Mouse (Mus musculus): ENCODE results near the gene Fam216a. TPM values are rescaled to one million over a fixed set of nuclear protein-coding genes. Genes with fewer than 3 reads are reported as not detected.

Fam216a gene
- total and polyA plus RNA-seq, 3 experiments, result 68.9 to 100 TPM; not detected in 1

DNA sequence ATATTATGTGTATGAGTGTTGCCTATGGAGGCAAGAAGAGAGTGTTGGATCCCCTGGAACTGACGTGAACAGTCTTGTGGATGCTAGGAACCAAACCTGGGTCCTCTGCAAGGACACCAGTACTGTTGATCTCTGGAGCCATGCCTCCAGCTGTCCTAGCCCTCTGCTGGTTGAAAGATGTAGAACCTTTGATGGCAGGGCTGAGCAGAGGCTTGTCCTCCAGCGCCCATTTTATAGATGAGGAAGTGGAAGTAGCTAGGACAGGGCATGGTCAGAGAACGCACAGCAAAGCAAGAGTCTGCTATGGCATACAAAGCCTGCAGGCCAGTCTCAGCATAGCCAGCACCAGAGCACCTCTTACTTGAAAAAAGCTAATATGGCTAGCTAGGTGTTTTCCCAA lies 54.1 kb downstream of the Fam216a start:
- H3K79me2 ChIP-seq (ENCODE audit: control insufficient read depth, insufficient read depth, low read length, poor library complexity), result no peaks in the 10 kb centered on the region
- peaks cover 5 to 8% of the 10 kb centered on the region in 2 experiments; a peak in 3 of 4 replicates for H3K36me3 ChIP-seq (ENCODE audit: control insufficient read depth in 1 of 2, insufficient read depth in 2 of 2, low read length in 2 of 2)
- no peaks in the 10 kb centered on the region for H3K9me3 ChIP-seq (replicated peaks; ENCODE audit: insufficient read depth, low read length)
- TF ChIP-seq USF1 (IDR thresholded peaks at IDR 0.05; ENCODE audit: low read depth, low read length), result no peak
- TF ChIP-seq MYC (IDR thresholded peaks at IDR 0.05; ENCODE audit: low read depth, low read length), result 0 out of 2 replicates have a peak, but pooled peaks have one; percentile 17
- no peak for TF ChIP-seq E2F4 (IDR thresholded peaks at IDR 0.05; ENCODE audit: borderline replicate concordance, low read depth, low read length)
- peak; percentile 14 to 49 (median 34); a peak in 3 of 6 replicates for TF ChIP-seq CTCF (IDR thresholded peaks at IDR 0.05 in 2 of 3, conservative IDR thresholded peaks at IDR 0.05 in 1 of 3; ENCODE audit: control insufficient read depth in 1 of 3, insufficient read depth in 1 of 3, low read depth in 2 of 3, low read length in 3 of 3, poor library complexity in 1 of 3, severe bottlenecking in 1 of 3)
- peak; percentile 53 for TF ChIP-seq SMC3 (IDR thresholded peaks at IDR 0.05; ENCODE audit: low read depth, low read length)
- TF ChIP-seq RAD21 (IDR thresholded peaks at IDR 0.05; ENCODE audit: low read depth, low read length), result peak; percentile 11; the same call in 1 of the 2 replicates
- DNase-seq (ENCODE audit: low read depth, low spot score), result peak; percentile 59
- no peak overlapping the region for H3K4me3 ChIP-seq (ENCODE audit: control insufficient read depth in 1 of 2, insufficient read depth in 1 of 2, low read depth in 2 of 2, low read length in 2 of 2)
- no peak overlapping the region for H3K9ac ChIP-seq (ENCODE audit: control insufficient read depth, low read depth, low read length, poor library complexity, severe bottlenecking)
- H3K27ac ChIP-seq (ENCODE audit: control insufficient read depth, low read depth, low read length), result no peak overlapping the region
- H3K4me1 ChIP-seq (ENCODE audit: control insufficient read depth in 1 of 2, insufficient read depth in 2 of 2, low read length in 2 of 2), result peaks cover 0 to 7% of the 10 kb centered on the region in 2 experiments; a peak in 2 of 4 replicates
- H3K27me3 ChIP-seq (ENCODE audit: control insufficient read depth in 1 of 2, insufficient read depth in 2 of 2, low read length in 2 of 2), result no peaks in the 10 kb centered on the region

DNA sequence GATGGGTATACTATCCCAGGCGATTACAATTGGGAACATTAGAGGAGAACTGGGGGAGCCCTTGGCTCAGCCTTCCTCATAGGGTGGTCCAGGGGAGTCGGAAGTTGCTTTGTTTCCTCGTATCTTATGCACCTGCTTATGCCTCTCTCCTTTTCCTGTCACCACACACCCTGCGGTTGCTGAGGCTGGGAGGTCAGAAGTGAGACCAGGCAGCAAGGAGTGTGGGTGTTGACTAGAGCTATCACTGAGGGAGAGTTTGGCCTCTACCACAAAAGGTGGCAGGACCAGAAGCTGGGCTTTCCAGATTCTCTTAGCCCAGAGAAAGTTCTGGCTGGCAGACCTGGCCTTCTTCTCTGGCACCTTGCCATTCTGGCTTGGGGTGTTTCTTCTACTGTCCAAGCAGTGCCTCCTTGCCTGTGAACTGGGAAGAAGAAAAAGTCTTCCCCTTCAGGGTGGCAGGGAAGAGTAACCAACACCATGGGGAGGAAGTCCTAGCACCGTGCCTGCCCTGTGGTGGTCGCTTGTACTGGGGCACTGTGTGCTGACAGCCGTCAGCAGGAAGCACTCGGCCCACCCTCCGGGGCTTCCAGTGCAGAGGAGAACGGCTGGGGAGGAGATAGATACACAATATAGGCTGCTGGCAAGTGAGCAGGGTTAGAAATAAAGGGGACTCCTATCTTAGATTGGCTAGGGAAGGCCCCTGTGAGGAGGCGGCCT lies 54.7 kb downstream of the Fam216a start:
- Histone ChIP-seq H3K36me3 (ENCODE audit: control insufficient read depth in 1 of 2, insufficient read depth in 2 of 2, low read length in 2 of 2) (peaks cover 5% of the 10 kb centered on the region in 2 experiments; a peak in 3 of 4 replicates), H3K79me2 (ENCODE audit: control insufficient read depth, insufficient read depth, low read length, poor library complexity) (no peaks in the 10 kb centered on the region), H3K9me3 (replicated peaks; ENCODE audit: insufficient read depth, low read length) (no peaks in the 10 kb centered on the region), H3K4me1 (ENCODE audit: control insufficient read depth in 1 of 2, insufficient read depth in 2 of 2, low read length in 2 of 2) (peaks cover 0 to 7% of the 10 kb centered on the region in 2 experiments; a peak in 2 of 4 replicates), H3K27ac (ENCODE audit: control insufficient read depth, low read depth, low read length) (no peak overlapping the region), H3K27me3 (ENCODE audit: control insufficient read depth in 1 of 2, insufficient read depth in 2 of 2, low read length in 2 of 2) (no peaks in the 10 kb centered on the region), H3K4me3 (ENCODE audit: control insufficient read depth in 1 of 2, insufficient read depth in 1 of 2, low read depth in 2 of 2, low read length in 2 of 2) (no peak overlapping the region), H3K9ac (ENCODE audit: control insufficient read depth, low read depth, low read length, poor library complexity, severe bottlenecking) (no peak overlapping the region)
- TF ChIP-seq MYB (IDR thresholded peaks at IDR 0.05; ENCODE audit: low read depth, low read length), result no peak
- no peak for TF ChIP-seq CHD2 (IDR thresholded peaks at IDR 0.05; ENCODE audit: low read length)
- DNase-seq (ENCODE audit: low read depth, low spot score), result no peak

DNA sequence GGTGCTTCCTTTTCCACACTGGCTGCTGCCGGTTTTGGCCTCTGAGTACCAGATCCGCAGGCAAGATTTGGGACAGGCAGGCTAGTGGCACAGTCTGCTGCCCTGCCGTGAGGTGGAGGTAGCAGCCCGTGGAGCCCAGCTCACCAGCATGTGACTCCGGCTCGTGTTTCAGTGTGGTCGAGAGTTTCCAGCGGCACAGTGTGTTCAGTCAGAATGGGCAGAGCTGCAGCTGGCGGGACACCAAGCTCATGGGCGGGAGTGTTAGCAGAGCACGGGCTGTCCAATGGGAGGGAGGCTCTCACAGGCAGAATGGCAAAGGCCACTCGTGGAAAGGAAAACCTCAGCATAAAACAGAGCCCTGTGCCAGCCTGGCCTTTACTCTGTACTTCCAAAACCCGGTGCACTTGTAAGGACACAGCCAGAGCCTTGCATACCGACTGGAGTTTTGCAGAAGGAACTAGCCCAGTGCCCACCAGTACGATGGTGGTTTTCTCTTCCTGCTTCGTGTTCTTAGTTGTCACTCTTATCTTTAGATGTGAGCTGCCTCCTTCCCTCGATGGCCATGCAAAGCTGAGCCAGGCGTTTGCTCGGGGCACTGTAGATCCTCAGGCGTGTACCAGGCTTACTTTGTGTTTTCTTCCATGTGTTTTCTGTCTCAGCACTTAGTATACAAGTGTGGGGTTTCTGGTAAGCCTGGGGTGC lies 57.0 kb downstream of the Fam216a start:
- DNase-seq (ENCODE audit: low read depth, low spot score), result peak; percentile 56
- Histone ChIP-seq H3K27ac (ENCODE audit: control insufficient read depth, low read depth, low read length) (peak overlapping the region; percentile 37), H3K79me2 (ENCODE audit: control insufficient read depth, insufficient read depth, low read length, poor library complexity) (no peaks in the 10 kb centered on the region), H3K36me3 (ENCODE audit: control insufficient read depth in 1 of 2, insufficient read depth in 2 of 2, low read length in 2 of 2) (peaks cover 5 to 7% of the 10 kb centered on the region in 2 experiments; a peak in 3 of 4 replicates), H3K27me3 (ENCODE audit: control insufficient read depth in 1 of 2, insufficient read depth in 2 of 2, low read length in 2 of 2) (no peaks in the 10 kb centered on the region), H3K9ac (ENCODE audit: control insufficient read depth, low read depth, low read length, poor library complexity, severe bottlenecking) (no peak overlapping the region), H3K9me3 (replicated peaks; ENCODE audit: insufficient read depth, low read length) (no peaks in the 10 kb centered on the region), H3K4me1 (ENCODE audit: control insufficient read depth in 1 of 2, insufficient read depth in 2 of 2, low read length in 2 of 2) (peaks cover 0 to 7% of the 10 kb centered on the region in 2 experiments; a peak in 2 of 4 replicates), H3K4me3 (ENCODE audit: control insufficient read depth in 1 of 2, insufficient read depth in 1 of 2, low read depth in 2 of 2, low read length in 2 of 2) (no peak overlapping the region)
- no peak for TF ChIP-seq CHD1 (IDR thresholded peaks at IDR 0.05; ENCODE audit: low read depth, low read length)
- no peak for TF ChIP-seq RAD21 (IDR thresholded peaks at IDR 0.05; ENCODE audit: low read depth, low read length)
- TF ChIP-seq SIN3A (IDR thresholded peaks at IDR 0.05; ENCODE audit: low read length), result peak; percentile 26; the same call in 1 of the 2 replicates
- peak; percentile 49; the same call in 1 of the 2 replicates for TF ChIP-seq ELF1 (IDR thresholded peaks at IDR 0.05; ENCODE audit: low read depth, low read length)
- TF ChIP-seq EP300 (IDR thresholded peaks at IDR 0.05; ENCODE audit: low read depth in 1 of 2, low read length in 2 of 2), result peak in 1 of 2 experiments; percentile 29; a peak in 1 of 4 replicates

Other genes with a start within 250 kb of the Fam216a start
- gene Ccdc63, start 231.5 kb downstream of the Fam216a start, total RNA-seq (2012; rRNA removed), result 1.4 and 1.6 TPM in 2 replicates
- 1 to 10 TPM in 1 of 2 experiments, not detected in 1; 4.7 TPM for gene Ccdc63, start 231.5 kb downstream of the Fam216a start, polyA plus RNA-seq (2012; ENCODE audit: insufficient read depth in 1 of 2, insufficient read length in 2 of 2, low read depth in 1 of 2, low replicate concordance in 2 of 2, missing spikeins in 1 of 2)
- gene Ppp1cc, start 214.1 kb downstream of the Fam216a start, total RNA-seq (2012; rRNA removed), result 305 and 329 TPM in 2 replicates
- gene Ppp1cc, start 214.1 kb downstream of the Fam216a start, polyA plus RNA-seq (2012; ENCODE audit: insufficient read depth in 1 of 2, insufficient read length in 2 of 2, low read depth in 1 of 2, low replicate concordance in 2 of 2, missing spikeins in 1 of 2), result 100 to 1,000 TPM in 1 of 2 experiments, not detected in 1; 420 TPM
- 8.4 and 9.1 TPM in 2 replicates for gene Hvcn1, start 165.6 kb downstream of the Fam216a start, total RNA-seq (2012; rRNA removed)
- gene Hvcn1, start 165.6 kb downstream of the Fam216a start, polyA plus RNA-seq (2012; ENCODE audit: insufficient read depth in 1 of 2, insufficient read length in 2 of 2, low read depth in 1 of 2, low replicate concordance in 2 of 2, missing spikeins in 1 of 2), result 10 to 100 TPM in 1 of 2 experiments, not detected in 1; 13.5 TPM
- 2.5 and 3.8 TPM in 2 replicates for gene Tctn1, start 107.9 kb downstream of the Fam216a start, total RNA-seq (2012; rRNA removed)
- 1 to 10 TPM in 1 of 2 experiments, not detected in 1; 6.0 TPM for gene Tctn1, start 107.9 kb downstream of the Fam216a start, polyA plus RNA-seq (2012; ENCODE audit: insufficient read depth in 1 of 2, insufficient read length in 2 of 2, low read depth in 1 of 2, low replicate concordance in 2 of 2, missing spikeins in 1 of 2)
- 16.0 and 17.3 TPM in 2 replicates for gene Pptc7, start 88.0 kb downstream of the Fam216a start, total RNA-seq (2012; rRNA removed)
- gene Pptc7, start 88.0 kb downstream of the Fam216a start, polyA plus RNA-seq (2012; ENCODE audit: insufficient read depth in 1 of 2, insufficient read length in 2 of 2, low read depth in 1 of 2, low replicate concordance in 2 of 2, missing spikeins in 1 of 2), result 10 to 100 TPM in 1 of 2 experiments, not detected in 1; 22.3 TPM
- 7.3 and 9.1 TPM in 2 replicates for gene Rad9b, start 18.1 kb downstream of the Fam216a start, total RNA-seq (2012; rRNA removed)
- gene Rad9b, start 18.1 kb downstream of the Fam216a start, polyA plus RNA-seq (2012; ENCODE audit: insufficient read depth in 1 of 2, insufficient read length in 2 of 2, low read depth in 1 of 2, low replicate concordance in 2 of 2, missing spikeins in 1 of 2), result 10 to 100 TPM in 1 of 2 experiments, not detected in 1; 11.1 TPM
- gene Vps29, start 18.0 kb downstream of the Fam216a start, total RNA-seq (2012; rRNA removed), result 91.9 and 92.1 TPM in 2 replicates
- gene Vps29, start 18.0 kb downstream of the Fam216a start, polyA plus RNA-seq (2012; ENCODE audit: insufficient read depth in 1 of 2, insufficient read length in 2 of 2, low read depth in 1 of 2, low replicate concordance in 2 of 2, missing spikeins in 1 of 2), result 100 to 1,000 TPM; 101 to 424 TPM
- 81.1 and 85.6 TPM in 2 replicates for gene Gpn3, start 488 bp downstream of the Fam216a start, total RNA-seq (2012; rRNA removed)
- 10 to 100 TPM in 1 of 2 experiments, not detected in 1; 89.9 TPM for gene Gpn3, start 488 bp downstream of the Fam216a start, polyA plus RNA-seq (2012; ENCODE audit: insufficient read depth in 1 of 2, insufficient read length in 2 of 2, low read depth in 1 of 2, low replicate concordance in 2 of 2, missing spikeins in 1 of 2)
- 406 and 433 TPM in 2 replicates for gene Arpc3, start 19.5 kb upstream of the Fam216a start, total RNA-seq (2012; rRNA removed)
- 1,000 to 10,000 TPM in 1 of 2 experiments, 100 to 1,000 TPM in 1; 365 to 1,109 TPM for gene Arpc3, start 19.5 kb upstream of the Fam216a start, polyA plus RNA-seq (2012; ENCODE audit: insufficient read depth in 1 of 2, insufficient read length in 2 of 2, low read depth in 1 of 2, low replicate concordance in 2 of 2, missing spikeins in 1 of 2)
- gene Anapc7, start 49.3 kb upstream of the Fam216a start, total RNA-seq (2012; rRNA removed), result 39.9 and 40.5 TPM in 2 replicates
- gene Anapc7, start 49.3 kb upstream of the Fam216a start, polyA plus RNA-seq (2012; ENCODE audit: insufficient read depth in 1 of 2, insufficient read length in 2 of 2, low read depth in 1 of 2, low replicate concordance in 2 of 2, missing spikeins in 1 of 2), result 10 to 100 TPM in 1 of 2 experiments, not detected in 1; 49.7 TPM
- 115 and 117 TPM in 2 replicates for gene Atp2a2, start 129.9 kb upstream of the Fam216a start, total RNA-seq (2012; rRNA removed)
- gene Atp2a2, start 129.9 kb upstream of the Fam216a start, polyA plus RNA-seq (2012; ENCODE audit: insufficient read depth in 1 of 2, insufficient read length in 2 of 2, low read depth in 1 of 2, low replicate concordance in 2 of 2, missing spikeins in 1 of 2), result 100 to 1,000 TPM; 176 to 199 TPM
- 1.5 TPM in 2 replicates for gene Ift81, start 242.2 kb upstream of the Fam216a start, total RNA-seq (2012; rRNA removed)
- gene Ift81, start 242.2 kb upstream of the Fam216a start, polyA plus RNA-seq (2012; ENCODE audit: insufficient read depth in 1 of 2, insufficient read length in 2 of 2, low read depth in 1 of 2, low replicate concordance in 2 of 2, missing spikeins in 1 of 2), result 1 to 10 TPM in 1 of 2 experiments, not detected in 1; 1.9 TPM